Mouse (Mus musculus) intestine, postnatal 0 days (tissue): ENCODE results near the gene Clec12b. TPM values are rescaled to one million over a fixed set of nuclear protein-coding genes. Genes with fewer than 3 reads are reported as not detected.

Experiments used
- ATAC-seq: fragments of 200-750 bp; cut with Nextera tagmentation; 2 replicates; pipeline ENCODE4 v1.8.0; 2017; ENCODE audit warnings: mild to moderate bottlenecking, moderate TSS enrichment, moderate library complexity
- H3K27ac ChIP-seq: fragments of 300-500 bp; sonication (generic); 2 replicates; pipeline ENCODE4 v1.5.1; 2014; ENCODE audit warnings: mild to moderate bottlenecking, low read depth, low read length, moderate library complexity
- H3K27me3 ChIP-seq: fragments of 300-500 bp; sonication (generic); replicated peaks from 2 replicates; pipeline ENCODE4 v1.6.1; 2014; ENCODE audit warnings: low read length, mixed read lengths; ENCODE audit not compliant: control insufficient read depth, insufficient read depth
- H3K36me3 ChIP-seq: fragments of 300-500 bp; sonication (generic); 2 replicates; pipeline ENCODE4 v1.6.1; 2014; ENCODE audit warnings: mild to moderate bottlenecking, moderate library complexity; ENCODE audit not compliant: control insufficient read depth, insufficient read depth
- H3K4me1 ChIP-seq: fragments of 300-500 bp; sonication (generic); replicated peaks from 2 replicates; pipeline ENCODE4 v1.6.1; 2014; ENCODE audit warnings: antibody characterized with exemption, low read length, mixed read lengths; ENCODE audit not compliant: control insufficient read depth, insufficient read depth
- H3K4me2 ChIP-seq: fragments of 300-500 bp; sonication (generic); replicated peaks from 2 replicates; pipeline ENCODE4 v1.6.1; 2014; ENCODE audit warnings: low read depth, mild to moderate bottlenecking, moderate library complexity
- H3K4me3 ChIP-seq: fragments of 300-500 bp; sonication (generic); 2 replicates; pipeline ENCODE4 v1.5.1; 2014; ENCODE audit warnings: low read depth, low read length
- H3K9ac ChIP-seq: fragments of 300-500 bp; sonication (generic); 2 replicates; pipeline ENCODE4 v1.6.1; 2014; ENCODE audit warnings: mild to moderate bottlenecking, low read depth, low read length
- H3K9me3 ChIP-seq: fragments of 300-500 bp; sonication (generic); 2 replicates; pipeline ENCODE4 v1.6.1; 2016; ENCODE audit warnings: mixed run types; ENCODE audit not compliant: control insufficient read depth
- CTCF ChIP-seq: sonication (generic); IDR thresholded peaks from 2 replicates; pipeline ENCODE4 v1.5.1; 2016; ENCODE audit warnings: low read depth, mild to moderate bottlenecking, control low read depth, antibody characterized with exemption, moderate library complexity
- WGBS: fragments of 180-500 bp; shearing (Covaris S2); extraction: QIAGEN DNeasy Blood & Tissue Kit; methylation state at CpG from one replicate; pipeline ENCODE4 v1.1.7; 2014; 5-methylcytosine and 5-hydroxymethylcytosine counted together
- polyA plus RNA-seq: library from polyadenylated mRNA; unstranded; fragments of >200 nt; fragmentation: Nextera tagmentation; extraction: Ambion mirVana; gene quantifications from 2 replicates; pipeline ENCODE4 v1.2.1, GENCODE M21; 2015

The Clec12b gene
- polyA plus RNA-seq, 1 experiment from 2014 or later = 0.14 TPM

GRCm38 (mm10) chr6:129365959-129366359, 19.7 kb downstream of the Clec12b start:
- no peaks in the 10 kb centered on the region for H3K36me3 ChIP-seq
- no peak overlapping the region for H3K9ac ChIP-seq
- WGBS = 12% methylated on average over 6 of the region's 6 CpGs
- no peak overlapping the region for H3K27ac ChIP-seq
- no peaks in the 10 kb centered on the region for H3K9me3 ChIP-seq
- no peak for ATAC-seq
- no peak overlapping the region for H3K4me3 ChIP-seq
- no peaks in the 10 kb centered on the region for H3K27me3 ChIP-seq
- TF ChIP-seq CTCF = peak; percentile 91
- H3K4me1 ChIP-seq = no peaks in the 10 kb centered on the region
- no peak overlapping the region for H3K4me2 ChIP-seq

- H3K4me1 ChIP-seq = no peaks in the 10 kb centered on the region
- H3K4me2 ChIP-seq = no peak overlapping the region
- no peak for ATAC-seq
- H3K27ac ChIP-seq = no peak overlapping the region
- no peak for TF ChIP-seq CTCF
- H3K27me3 ChIP-seq = no peaks in the 10 kb centered on the region
- H3K4me3 ChIP-seq = no peak overlapping the region
- H3K36me3 ChIP-seq = no peaks in the 10 kb centered on the region
- no peaks in the 10 kb centered on the region for H3K9me3 ChIP-seq
- no peak overlapping the region for H3K9ac ChIP-seq
- 28% methylated on average over 1 of the region's 1 CpGs for WGBS
Measured at GRCm38 (mm10) chr6:129363942-129364341, 21.7 kb downstream of the Clec12b start.

- no peaks in the 10 kb centered on the region for H3K27me3 ChIP-seq
- TF ChIP-seq CTCF = no peak
- no peak overlapping the region for H3K4me3 ChIP-seq
- 78% methylated on average over 2 of the region's 2 CpGs for WGBS
- no peaks in the 10 kb centered on the region for H3K36me3 ChIP-seq
- H3K27ac ChIP-seq = no peak overlapping the region
- H3K4me1 ChIP-seq = no peaks in the 10 kb centered on the region
- H3K9ac ChIP-seq = no peak overlapping the region
- H3K9me3 ChIP-seq = no peaks in the 10 kb centered on the region
- no peak for ATAC-seq
- no peak overlapping the region for H3K4me2 ChIP-seq
Measured at GRCm38 (mm10) chr6:129359515-129359914, 26.2 kb downstream of the Clec12b start.

GRCm38 (mm10) chr6:129356430-129356829, 29.2 kb downstream of the Clec12b start:
- no peak for TF ChIP-seq CTCF
- Histone ChIP-seq H3K36me3 (no peaks in the 10 kb centered on the region), H3K9ac (no peak overlapping the region), H3K27me3 (no peaks in the 10 kb centered on the region), H3K4me2 (no peak overlapping the region), H3K27ac (no peak overlapping the region), H3K4me3 (no peak overlapping the region), H3K9me3 (no peaks in the 10 kb centered on the region), H3K4me1 (no peaks in the 10 kb centered on the region)
- ATAC-seq = no peak

- Histone ChIP-seq H3K27ac (no peak overlapping the region), H3K9ac (no peak overlapping the region), H3K36me3 (no peaks in the 10 kb centered on the region), H3K27me3 (no peaks in the 10 kb centered on the region), H3K4me3 (no peak overlapping the region), H3K4me1 (no peaks in the 10 kb centered on the region), H3K4me2 (no peak overlapping the region), H3K9me3 (no peaks in the 10 kb centered on the region)
- ATAC-seq = no peak
- WGBS = 98% methylated on average over 2 of the region's 2 CpGs
- TF ChIP-seq CTCF = no peak
Measured at GRCm38 (mm10) chr6:129355774-129356173, 29.9 kb downstream of the Clec12b start.

GRCm38 (mm10) chr6:129351091-129351490, 34.6 kb downstream of the Clec12b start:
- WGBS = 100% methylated on average over 3 of the region's 3 CpGs
- ATAC-seq = no peak
- Histone ChIP-seq H3K4me2 (no peak overlapping the region), H3K27me3 (no peaks in the 10 kb centered on the region), H3K9me3 (peaks cover 11% of the 10 kb centered on the region; the same call in 1 of the 2 replicates), H3K4me1 (no peaks in the 10 kb centered on the region), H3K9ac (no peak overlapping the region), H3K36me3 (no peaks in the 10 kb centered on the region), H3K4me3 (no peak overlapping the region), H3K27ac (no peak overlapping the region)
- no peak for TF ChIP-seq CTCF
